Mouse (Mus musculus): ENCODE measurements around the gene Zfr. TPM values are rescaled to one million over a fixed set of nuclear protein-coding genes. Genes with fewer than 3 reads are reported as not detected.
"Not testable (repeated sequence)": the region's sequence is repeated elsewhere in the genome, so short reads cannot be mapped to it uniquely, and the experiment has no call there.

Gene Zfr
- polyA plus RNA-seq, 2 experiments = 91.6 to 160 TPM

GRCm38 (mm10) chr15:12215415-12215718 lies 97.7 kb downstream of the Zfr start:
- H3K36me3 ChIP-seq (ENCODE audit: control insufficient read depth, insufficient read depth, low read length) = no peaks in the 10 kb centered on the region
- no peak for DNase-seq (ENCODE audit: low spot score)
- no peaks in the 10 kb centered on the region for H3K27me3 ChIP-seq (ENCODE audit: control insufficient read depth, insufficient read depth, low read length)
- H3K9me3 ChIP-seq (ENCODE audit: control insufficient read depth, low read length) = no peaks in the 10 kb centered on the region
- 94% methylated on average over 5 of the region's 5 CpGs for whole genome bisulfite sequencing
- H3K4me3 ChIP-seq (replicated peaks; ENCODE audit: low read length) = no peak overlapping the region
- no peaks in the 10 kb centered on the region for H3K4me1 ChIP-seq (ENCODE audit: control insufficient read depth, insufficient read depth, low read length)
- H3K9ac ChIP-seq (ENCODE audit: low read depth, low read length, severe bottlenecking) = no peak overlapping the region
- H3K27ac ChIP-seq (replicated peaks; ENCODE audit: low read depth, low read length) = no peak overlapping the region
- no peak overlapping the region for H3K4me2 ChIP-seq (replicated peaks; ENCODE audit: low read depth, low read length, severe bottlenecking)
- TF ChIP-seq POLR2A (IDR thresholded peaks at IDR 0.05; ENCODE audit: borderline replicate concordance, extremely low read depth, insufficient read depth, insufficient read length) = no peak
- no peak for ATAC-seq (ENCODE audit: low FRiP score, low read depth)

- DNase-seq (ENCODE audit: low spot score) (no peak), ATAC-seq (ENCODE audit: low FRiP score, low read depth) (no peak)
- no peaks in the 10 kb centered on the region for H3K9me3 ChIP-seq (ENCODE audit: control insufficient read depth, low read length)
- TF ChIP-seq POLR2A (IDR thresholded peaks at IDR 0.05; ENCODE audit: borderline replicate concordance, extremely low read depth, insufficient read depth, insufficient read length) = no peak
- WGBS = 78% methylated on average over 8 of the region's 8 CpGs
- H3K27ac ChIP-seq (replicated peaks; ENCODE audit: low read depth, low read length) = no peak overlapping the region
- H3K4me1 ChIP-seq (ENCODE audit: control insufficient read depth, insufficient read depth, low read length) = 0 out of 2 replicates have a peak, but pooled peaks cover under 1% of the 10 kb centered on the region
- H3K27me3 ChIP-seq (ENCODE audit: control insufficient read depth, insufficient read depth, low read length) = no peaks in the 10 kb centered on the region
- no peaks in the 10 kb centered on the region for H3K36me3 ChIP-seq (ENCODE audit: control insufficient read depth, insufficient read depth, low read length)
- H3K4me3 ChIP-seq (replicated peaks; ENCODE audit: low read length) = no peak overlapping the region
- H3K4me2 ChIP-seq (replicated peaks; ENCODE audit: low read depth, low read length, severe bottlenecking) = no peak overlapping the region
- no peak overlapping the region for H3K9ac ChIP-seq (ENCODE audit: low read depth, low read length, severe bottlenecking)
Observed at GRCm38 (mm10) chr15:12216119-12216518, 98.5 kb downstream of the Zfr start.

- no peak for TF ChIP-seq POLR2A (IDR thresholded peaks at IDR 0.05; ENCODE audit: borderline replicate concordance, extremely low read depth, insufficient read depth, insufficient read length)
- WGBS = 75% methylated on average over 13 of the region's 13 CpGs
- Histone ChIP-seq H3K4me2 (replicated peaks; ENCODE audit: low read depth, low read length, severe bottlenecking) (no peak overlapping the region), H3K4me3 (replicated peaks; ENCODE audit: low read length) (no peak overlapping the region), H3K9me3 (ENCODE audit: control insufficient read depth, low read length) (no peaks in the 10 kb centered on the region), H3K4me1 (ENCODE audit: control insufficient read depth, insufficient read depth, low read length) (peaks cover 3% of the 10 kb centered on the region; the same call in 1 of the 2 replicates), H3K36me3 (ENCODE audit: control insufficient read depth, insufficient read depth, low read length) (no peaks in the 10 kb centered on the region), H3K27ac (replicated peaks; ENCODE audit: low read depth, low read length) (no peak overlapping the region), H3K27me3 (ENCODE audit: control insufficient read depth, insufficient read depth, low read length) (no peaks in the 10 kb centered on the region), H3K9ac (ENCODE audit: low read depth, low read length, severe bottlenecking) (no peak overlapping the region)
- DNase-seq (ENCODE audit: low spot score) = no peak
- ATAC-seq (ENCODE audit: low FRiP score, low read depth) = no peak
Observed at GRCm38 (mm10) chr15:12216798-12217197, 99.2 kb downstream of the Zfr start.

- not testable (repeated sequence) for ATAC-seq (ENCODE audit: low FRiP score, low read depth); H3K9ac ChIP-seq (ENCODE audit: low read depth, low read length, severe bottlenecking); H3K4me1 ChIP-seq (ENCODE audit: control insufficient read depth, insufficient read depth, low read length); H3K4me2 ChIP-seq (replicated peaks; ENCODE audit: low read depth, low read length, severe bottlenecking); DNase-seq (ENCODE audit: low spot score); H3K27ac ChIP-seq (replicated peaks; ENCODE audit: low read depth, low read length); H3K36me3 ChIP-seq (ENCODE audit: control insufficient read depth, insufficient read depth, low read length); H3K4me3 ChIP-seq (replicated peaks; ENCODE audit: low read length); H3K9me3 ChIP-seq (ENCODE audit: control insufficient read depth, low read length); H3K27me3 ChIP-seq (ENCODE audit: control insufficient read depth, insufficient read depth, low read length)
- WGBS = 95% methylated on average over 3 of the region's 3 CpGs
Observed at GRCm38 (mm10) chr15:12217332-12217731, 99.7 kb downstream of the Zfr start.

- Histone ChIP-seq H3K4me3 (replicated peaks; ENCODE audit: low read length) (no peak overlapping the region), H3K27me3 (ENCODE audit: control insufficient read depth, insufficient read depth, low read length) (no peaks in the 10 kb centered on the region), H3K36me3 (ENCODE audit: control insufficient read depth, insufficient read depth, low read length) (no peaks in the 10 kb centered on the region), H3K9ac (ENCODE audit: low read depth, low read length, severe bottlenecking) (no peak overlapping the region), H3K4me1 (ENCODE audit: control insufficient read depth, insufficient read depth, low read length) (peaks cover 7% of the 10 kb centered on the region; the same call in 1 of the 2 replicates), H3K4me2 (replicated peaks; ENCODE audit: low read depth, low read length, severe bottlenecking) (no peak overlapping the region), H3K27ac (replicated peaks; ENCODE audit: low read depth, low read length) (no peak overlapping the region), H3K9me3 (ENCODE audit: control insufficient read depth, low read length) (no peaks in the 10 kb centered on the region)
- ATAC-seq (ENCODE audit: low FRiP score, low read depth) = no peak
- no peak for DNase-seq (ENCODE audit: low spot score)
- no peak for TF ChIP-seq POLR2A (IDR thresholded peaks at IDR 0.05; ENCODE audit: borderline replicate concordance, extremely low read depth, insufficient read depth, insufficient read length)
- WGBS = 85% methylated on average over 5 of the region's 5 CpGs
Observed at GRCm38 (mm10) chr15:12217849-12218248, 100.2 kb downstream of the Zfr start.
